Mouse (Mus musculus) forebrain, postnatal 0 days (tissue): ENCODE measurements at regions not wholly inside any gene's neighbourhood (a gene's known extent, or its start where the extent isn't known, plus 50 kb on each side); places are given as distances from the start of the nearest gene placed in this dataset.

Source experiments
- ATAC-seq: fragments of 200-750 bp; cut with Nextera tagmentation; 2 replicates; pipeline ENCODE4 v1.8.0; 2017; ENCODE audit warnings: mild to moderate bottlenecking, moderate library complexity
- DNase-seq: peaks from one replicate; pipeline ENCODE4 v3.0.0-alpha.2; 2015
- H3K27ac ChIP-seq: fragments of 300-500 bp; sonication (generic); 2 replicates; pipeline ENCODE4 v1.5.1; 2014; ENCODE audit warnings: low read depth, mild to moderate bottlenecking, antibody characterized with exemption, low read length, moderate library complexity, mixed read lengths
- H3K27me3 ChIP-seq: fragments of 300-500 bp; sonication (generic); 2 replicates; pipeline ENCODE4 v1.6.1; 2014; ENCODE audit warnings: mild to moderate bottlenecking, low read length, mixed read lengths; ENCODE audit not compliant: insufficient read depth
- H3K36me3 ChIP-seq: fragments of 300-500 bp; sonication (generic); 2 replicates; pipeline ENCODE4 v1.6.1; 2014; ENCODE audit warnings: mild to moderate bottlenecking, moderate library complexity; ENCODE audit not compliant: insufficient read depth
- H3K4me1 ChIP-seq: fragments of 300-500 bp; sonication (generic); 2 replicates; pipeline ENCODE4 v1.6.1; 2014; ENCODE audit warnings: antibody characterized with exemption; ENCODE audit not compliant: insufficient read depth
- H3K4me2 ChIP-seq: fragments of 300-500 bp; sonication (generic); 2 replicates; pipeline ENCODE4 v1.6.1; 2014; ENCODE audit warnings: low read depth, mild to moderate bottlenecking, moderate library complexity
- H3K4me3 ChIP-seq: fragments of 300-500 bp; sonication (generic); 2 replicates; pipeline ENCODE4 v1.5.1; 2014; ENCODE audit warnings: low read depth, low read length, mixed read lengths
- H3K9ac ChIP-seq: fragments of 300-500 bp; sonication (generic); 2 replicates; pipeline ENCODE4 v1.6.1; 2014; ENCODE audit warnings: mild to moderate bottlenecking
- H3K9me3 ChIP-seq: fragments of 300-500 bp; sonication (generic); 2 replicates; pipeline ENCODE4 v1.6.1; 2016; ENCODE audit warnings: low read length
- CTCF ChIP-seq: sonication (generic); IDR thresholded peaks from 2 replicates; pipeline ENCODE4 v1.5.1; 2016; ENCODE audit warnings: antibody characterized with exemption, control low read depth, low read depth
- WGBS: fragments of 180-500 bp; shearing (Covaris S2); extraction: QIAGEN DNeasy Blood & Tissue Kit; methylation state at CpG from one replicate; pipeline ENCODE4 v1.1.7; 2014; 5-methylcytosine and 5-hydroxymethylcytosine counted together

GRCm38 (mm10) chr15:27259854-27260191 is 206.7 kb upstream of the Ank start:
- no peak for TF ChIP-seq CTCF
- H3K27me3 ChIP-seq: no peaks in the 10 kb centered on the region
- ATAC-seq (no peak), DNase-seq (no peak)
- no peak overlapping the region for H3K9ac ChIP-seq
- no peaks in the 10 kb centered on the region for H3K4me1 ChIP-seq
- H3K36me3 ChIP-seq: no peaks in the 10 kb centered on the region
- H3K9me3 ChIP-seq: no peaks in the 10 kb centered on the region
- no peak overlapping the region for H3K27ac ChIP-seq
- WGBS: 83% methylated on average over 2 of the region's 2 CpGs
- H3K4me2 ChIP-seq: no peak overlapping the region
- H3K4me3 ChIP-seq: no peak overlapping the region

DNA sequence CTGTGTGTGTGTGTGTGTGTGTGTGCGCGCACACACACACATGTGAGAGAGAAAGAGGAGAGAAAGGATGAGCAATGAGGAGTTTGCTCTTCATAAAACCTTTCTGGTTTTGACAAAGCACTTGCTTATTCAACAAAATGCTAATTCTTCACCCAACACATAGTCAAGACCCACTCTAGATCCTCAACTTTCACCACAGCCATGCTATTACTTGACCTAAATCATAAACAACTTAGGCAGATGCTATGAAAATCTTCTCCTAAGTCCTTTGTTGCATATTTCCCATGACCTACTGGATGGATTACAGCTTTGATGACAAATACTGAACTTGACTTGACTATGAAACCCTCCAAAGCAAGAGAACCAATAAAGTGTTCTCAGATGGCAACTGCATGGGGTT is 196.3 kb upstream of the Ank start:
- TF ChIP-seq CTCF: no peak
- Histone ChIP-seq H3K27ac (no peak overlapping the region), H3K27me3 (no peaks in the 10 kb centered on the region), H3K4me2 (no peak overlapping the region), H3K9ac (no peak overlapping the region), H3K4me3 (no peak overlapping the region), H3K36me3 (no peaks in the 10 kb centered on the region), H3K9me3 (no peaks in the 10 kb centered on the region), H3K4me1 (no peaks in the 10 kb centered on the region)
- DNase-seq: no peak
- 92% methylated on average over 2 of the region's 2 CpGs for WGBS
- no peak for ATAC-seq

DNA sequence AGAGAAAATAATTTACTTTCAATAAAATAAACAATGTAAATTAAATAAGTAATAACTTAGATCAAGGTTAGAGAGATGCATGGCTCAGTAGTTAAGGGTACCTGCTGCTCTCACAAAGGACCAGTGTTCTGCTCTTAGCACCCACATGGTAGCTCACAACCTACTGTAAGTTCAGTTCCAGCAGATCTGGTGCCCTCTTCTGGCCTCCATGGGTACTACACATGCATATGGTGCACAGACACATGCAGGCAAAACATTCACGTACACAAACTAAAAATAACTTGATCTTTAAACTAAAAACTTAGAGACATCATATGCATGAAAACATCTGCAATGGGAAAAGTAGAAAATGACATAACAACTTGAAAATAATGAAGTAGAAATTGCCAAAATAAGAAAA is 184.2 kb upstream of the Ank start:
- 87% methylated on average over 1 of the region's 1 CpGs for WGBS
- Histone ChIP-seq H3K36me3 (no peaks in the 10 kb centered on the region), H3K27ac (no peak overlapping the region), H3K9me3 (no peaks in the 10 kb centered on the region), H3K4me3 (no peak overlapping the region), H3K4me1 (no peaks in the 10 kb centered on the region), H3K4me2 (no peak overlapping the region), H3K27me3 (no peaks in the 10 kb centered on the region), H3K9ac (no peak overlapping the region)
- peak; percentile 28 for TF ChIP-seq CTCF
- ATAC-seq (no peak), DNase-seq (no peak)

- Histone ChIP-seq H3K27ac (no peak overlapping the region), H3K4me3 (no peak overlapping the region), H3K9ac (no peak overlapping the region), H3K9me3 (no peaks in the 10 kb centered on the region), H3K36me3 (no peaks in the 10 kb centered on the region), H3K4me1 (no peaks in the 10 kb centered on the region), H3K27me3 (no peaks in the 10 kb centered on the region), H3K4me2 (no peak overlapping the region)
- no peak for ATAC-seq
- no peak for TF ChIP-seq CTCF
- 76% methylated on average over 4 of the region's 4 CpGs for WGBS
- no peak for DNase-seq
Measured at GRCm38 (mm10) chr15:27303856-27304255, 162.6 kb upstream of the Ank start.

- no peak overlapping the region for H3K4me2 ChIP-seq
- no peak overlapping the region for H3K27ac ChIP-seq
- DNase-seq (no peak), ATAC-seq (peak; percentile 50; the same call in 1 of the 2 replicates)
- no peaks in the 10 kb centered on the region for H3K4me1 ChIP-seq
- H3K4me3 ChIP-seq: no peak overlapping the region
- 63% methylated on average over 7 of the region's 7 CpGs for WGBS
- no peaks in the 10 kb centered on the region for H3K9me3 ChIP-seq
- H3K9ac ChIP-seq: no peak overlapping the region
- H3K36me3 ChIP-seq: no peaks in the 10 kb centered on the region
- no peak for TF ChIP-seq CTCF
- H3K27me3 ChIP-seq: no peaks in the 10 kb centered on the region
Measured at GRCm38 (mm10) chr15:27304256-27304655, 162.2 kb upstream of the Ank start.

GRCm38 (mm10) chr15:27305035-27305434 is 161.4 kb upstream of the Ank start:
- Histone ChIP-seq H3K4me2 (no peak overlapping the region), H3K4me3 (no peak overlapping the region), H3K27me3 (no peaks in the 10 kb centered on the region), H3K9ac (no peak overlapping the region), H3K36me3 (no peaks in the 10 kb centered on the region), H3K27ac (no peak overlapping the region), H3K9me3 (no peaks in the 10 kb centered on the region), H3K4me1 (no peaks in the 10 kb centered on the region)
- 88% methylated on average over 4 of the region's 4 CpGs for WGBS
- ATAC-seq: no peak
- TF ChIP-seq CTCF: no peak
- no peak for DNase-seq

- no peak for ATAC-seq
- no peak overlapping the region for H3K4me3 ChIP-seq
- 76% methylated on average over 4 of the region's 4 CpGs for WGBS
Measured at GRCm38 (mm10) chr15:27308639-27309038, 157.8 kb upstream of the Ank start.

More at GRCm38 (mm10) chr15:27308639-27309038, 157.8 kb upstream of the Ank start:
- Histone ChIP-seq H3K36me3 (no peaks in the 10 kb centered on the region), H3K27ac (no peak overlapping the region), H3K27me3 (no peaks in the 10 kb centered on the region), H3K4me1 (no peaks in the 10 kb centered on the region), H3K9me3 (no peaks in the 10 kb centered on the region), H3K9ac (no peak overlapping the region), H3K4me2 (no peak overlapping the region)
- TF ChIP-seq CTCF: no peak
- DNase-seq: no peak
